Mouse (Mus musculus) hindbrain, postnatal 0 days (tissue): ENCODE data around the gene Mmd2. TPM values are rescaled to one million over a fixed set of nuclear protein-coding genes. Genes with fewer than 3 reads are reported as not detected.

Source experiments
- ATAC-seq: fragments of 200-750 bp; cut with Nextera tagmentation; 2 replicates; pipeline ENCODE4 v1.8.0; 2017; ENCODE audit warnings: mild to moderate bottlenecking, moderate TSS enrichment, moderate library complexity
- DNase-seq: peaks from one replicate; pipeline ENCODE4 v3.0.0-alpha.2; 2015; ENCODE audit warnings: low spot score
- H3K27ac ChIP-seq: fragments of 300-500 bp; sonication (generic); 2 replicates; pipeline ENCODE4 v1.5.1; 2014; ENCODE audit warnings: mild to moderate bottlenecking
- H3K27me3 ChIP-seq: fragments of 300-500 bp; sonication (generic); 2 replicates; pipeline ENCODE4 v1.6.1; 2014; ENCODE audit warnings: low read length, mixed read lengths; ENCODE audit not compliant: insufficient read depth
- H3K36me3 ChIP-seq: fragments of 300-500 bp; sonication (generic); 2 replicates; pipeline ENCODE4 v1.6.1; 2014; ENCODE audit warnings: low read length, mixed read lengths; ENCODE audit not compliant: insufficient read depth
- H3K4me1 ChIP-seq: fragments of 300-500 bp; sonication (generic); 2 replicates; pipeline ENCODE4 v1.6.1; 2014; ENCODE audit warnings: antibody characterized with exemption, low read length, mixed read lengths; ENCODE audit not compliant: insufficient read depth
- H3K4me2 ChIP-seq: fragments of 300-500 bp; sonication (generic); 2 replicates; pipeline ENCODE4 v1.6.1; 2014; ENCODE audit warnings: low read depth, mild to moderate bottlenecking, low read length, moderate library complexity, mixed read lengths
- H3K4me3 ChIP-seq: fragments of 300-500 bp; sonication (generic); 2 replicates; pipeline ENCODE4 v1.5.1; 2014; ENCODE audit warnings: low read length
- H3K9ac ChIP-seq: fragments of 300-500 bp; sonication (generic); replicated peaks from 2 replicates; pipeline ENCODE4 v1.6.1; 2014; ENCODE audit warnings: mild to moderate bottlenecking, low read length, moderate library complexity, mixed read lengths
- H3K9me3 ChIP-seq: fragments of 300-500 bp; sonication (generic); 2 replicates; pipeline ENCODE4 v1.6.1; 2016; ENCODE audit warnings: low read length, mixed read lengths
- CTCF ChIP-seq: IDR thresholded peaks from 2 replicates; pipeline ENCODE4 v1.5.1; 2016; ENCODE audit warnings: antibody characterized with exemption, control low read depth, low read depth
- WGBS: fragments of 180-500 bp; shearing (Covaris S2); extraction: QIAGEN DNeasy Blood & Tissue Kit; methylation state at CpG from one replicate; pipeline ENCODE4 v1.1.7; 2014; 5-methylcytosine and 5-hydroxymethylcytosine counted together
- polyA plus RNA-seq: library from polyadenylated mRNA; unstranded; fragments of >200 nt; fragmentation: Nextera tagmentation; extraction: Ambion mirVana; gene quantifications from 2 replicates; pipeline ENCODE4 v1.2.1, GENCODE M21; 2015
- total RNA-seq: library from RNA; depleted of rRNA; stranded (reverse); fragments of >200 nt; gene quantifications from 2 replicates; pipeline ENCODE4 v1.2.3, GENCODE M21; 2014

Mmd2 gene
- total and polyA plus RNA-seq, 2 experiments from 2014 or later, result 151 to 182 TPM

- 91% methylated on average over 2 of the region's 2 CpGs for WGBS
- peak within 1 kb of the TSS; percentile 69; the same call in 1 of the 2 replicates for H3K27ac ChIP-seq
- no peaks in the 10 kb centered on the region for H3K27me3 ChIP-seq
- H3K9me3 ChIP-seq, result no peaks in the 10 kb centered on the region
- peak within 1 kb of the TSS; percentile 73 for H3K4me3 ChIP-seq
- peaks cover 5% of the 10 kb centered on the region; the same call in 1 of the 2 replicates for H3K4me1 ChIP-seq
- DNase-seq, result no peak
- peak within 1 kb of the TSS; percentile 73; the same call in 1 of the 2 replicates for H3K9ac ChIP-seq
- TF ChIP-seq CTCF, result no peak
- peaks cover 5% of the 10 kb centered on the region; the same call in 1 of the 2 replicates for H3K36me3 ChIP-seq
- ATAC-seq, result no peak
- H3K4me2 ChIP-seq, result peak within 1 kb of the TSS; percentile 82
Observed at GRCm38 (mm10) chr5:142627398-142627797, 18.8 kb upstream of the Mmd2 start, which contains the start of gene Wipi2. Gene Wipi2 (plus strand): TSS chr5:142627698.

GRCm38 (mm10) chr5:142623080-142623479 is 14.5 kb upstream of the Mmd2 start:
- H3K4me2 ChIP-seq, result no peak overlapping the region
- no peaks in the 10 kb centered on the region for H3K27me3 ChIP-seq
- no peaks in the 10 kb centered on the region for H3K36me3 ChIP-seq
- ATAC-seq (no peak), DNase-seq (no peak)
- H3K4me1 ChIP-seq, result no peaks in the 10 kb centered on the region
- no peaks in the 10 kb centered on the region for H3K9me3 ChIP-seq
- WGBS, result 89% methylated on average over 7 of the region's 7 CpGs
- no peak overlapping the region for H3K4me3 ChIP-seq
- H3K27ac ChIP-seq, result no peak overlapping the region
- TF ChIP-seq CTCF, result peak; percentile 23
- no peak overlapping the region for H3K9ac ChIP-seq

- H3K4me1 ChIP-seq, result no peaks in the 10 kb centered on the region
- no peak for DNase-seq
- no peaks in the 10 kb centered on the region for H3K27me3 ChIP-seq
- no peaks in the 10 kb centered on the region for H3K36me3 ChIP-seq
- WGBS, result 86% methylated on average over 1 of the region's 1 CpGs
- H3K4me3 ChIP-seq, result no peak overlapping the region
- no peak for TF ChIP-seq CTCF
- no peak overlapping the region for H3K27ac ChIP-seq
- H3K4me2 ChIP-seq, result no peak overlapping the region
- H3K9me3 ChIP-seq, result no peaks in the 10 kb centered on the region
- ATAC-seq, result no peak
- no peak overlapping the region for H3K9ac ChIP-seq
Observed at GRCm38 (mm10) chr5:142622134-142622533, 13.5 kb upstream of the Mmd2 start.

GRCm38 (mm10) chr5:142621421-142621820 is 12.8 kb upstream of the Mmd2 start:
- Histone ChIP-seq H3K27ac (no peak overlapping the region), H3K36me3 (no peaks in the 10 kb centered on the region), H3K27me3 (no peaks in the 10 kb centered on the region), H3K4me2 (no peak overlapping the region), H3K9me3 (no peaks in the 10 kb centered on the region), H3K9ac (no peak overlapping the region), H3K4me3 (no peak overlapping the region), H3K4me1 (no peaks in the 10 kb centered on the region)
- WGBS, result 74% methylated on average over 2 of the region's 2 CpGs
- ATAC-seq (no peak), DNase-seq (no peak)
- no peak for TF ChIP-seq CTCF

GRCm38 (mm10) chr5:142619866-142620265 is 11.3 kb upstream of the Mmd2 start:
- 13% methylated on average over 5 of the region's 5 CpGs for WGBS

GRCm38 (mm10) chr5:142616326-142616725 is 7.7 kb upstream of the Mmd2 start:
- Histone ChIP-seq H3K4me2 (no peak overlapping the region), H3K27me3 (no peaks in the 10 kb centered on the region), H3K4me1 (no peaks in the 10 kb centered on the region), H3K9ac (no peak overlapping the region), H3K4me3 (no peak overlapping the region), H3K36me3 (no peaks in the 10 kb centered on the region), H3K9me3 (no peaks in the 10 kb centered on the region), H3K27ac (no peak overlapping the region)
- no peak for TF ChIP-seq CTCF
- ATAC-seq, result no peak
- no peak for DNase-seq
- 62% methylated on average over 6 of the region's 6 CpGs for WGBS

More at GRCm38 (mm10) chr5:142619866-142620265, 11.3 kb upstream of the Mmd2 start:
- Histone ChIP-seq H3K27ac (no peak overlapping the region), H3K4me1 (no peaks in the 10 kb centered on the region), H3K36me3 (no peaks in the 10 kb centered on the region), H3K27me3 (no peaks in the 10 kb centered on the region), H3K9ac (no peak overlapping the region), H3K4me2 (no peak overlapping the region), H3K9me3 (no peaks in the 10 kb centered on the region), H3K4me3 (no peak overlapping the region)
- ATAC-seq (peak; percentile 71), DNase-seq (peak; percentile 70)
- peak; percentile 87 for TF ChIP-seq CTCF

GRCm38 (mm10) chr5:142615638-142616037 is 7.0 kb upstream of the Mmd2 start:
- no peak for TF ChIP-seq CTCF
- Histone ChIP-seq H3K4me1 (no peaks in the 10 kb centered on the region), H3K9me3 (no peaks in the 10 kb centered on the region), H3K27ac (no peak overlapping the region), H3K4me2 (no peak overlapping the region), H3K36me3 (no peaks in the 10 kb centered on the region), H3K27me3 (no peaks in the 10 kb centered on the region), H3K9ac (no peak overlapping the region), H3K4me3 (no peak overlapping the region)
- whole genome bisulfite sequencing, result 74% methylated on average over 4 of the region's 4 CpGs
- DNase-seq (no peak), ATAC-seq (no peak)
